15 mouse cellular contexts compared by ENCODE assay signal in the genomic region with DNA sequence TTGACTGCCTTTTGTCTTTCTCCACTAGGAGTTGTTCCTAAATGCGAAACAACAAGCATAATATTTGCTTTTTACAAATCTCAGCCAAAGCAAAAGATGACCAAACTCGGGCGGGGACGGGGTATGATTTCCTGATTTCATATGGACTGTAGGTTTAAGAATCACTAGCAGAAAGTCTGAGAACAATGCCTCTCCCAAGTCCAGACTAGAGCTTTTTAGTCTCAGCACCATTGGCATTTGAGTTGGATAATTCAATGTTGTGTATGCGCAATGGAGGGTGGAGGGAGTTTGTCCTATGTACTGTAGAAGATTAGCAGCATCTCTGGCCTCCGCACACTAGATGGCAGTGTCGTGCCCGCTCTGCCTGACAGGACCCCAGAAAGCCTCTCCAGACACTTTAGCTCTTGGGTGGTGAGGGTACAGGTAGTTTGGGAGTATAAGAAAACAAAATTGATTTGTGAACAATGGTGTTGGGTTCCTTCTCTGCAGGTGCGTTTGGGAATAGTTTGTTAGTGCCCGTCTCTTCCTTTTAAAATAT. TPM values are rescaled to one million over a fixed set of nuclear protein-coding genes. Genes with fewer than 3 reads are reported as not detected.
A peak's percentile ranks its signal among the peaks of the same experiment; 100 is the strongest.
DNase-seq lines count a peak whose midpoint lies in the region; ATAC-seq and TF ChIP-seq lines count a peak whose summit lies in the region.
"Had no signal": no experiment of that assay in that cellular context is flagged by ENCODE, and none has a peak within 500 bp of the region (broad histone marks: within the 10 kb centered on the region; RNA-seq: fewer than 3 reads in every experiment).

No protein-coding gene starts in this region.

- H3K9ac ChIP-seq in ES-Bruce4 (ENCODE audit: low read depth, poor library complexity, severe bottlenecking): no peak overlapping the region
- H3K9ac ChIP-seq in midbrain, embryonic 12.5 days (replicated peaks): no peak overlapping the region
- H3K9ac ChIP-seq: liver, embryonic 14.5 days had no signal

- no peak overlapping the region for H3K27ac ChIP-seq in left cerebral cortex, adult 2 months
- H3K27ac ChIP-seq in ES-Bruce4 (ENCODE audit: insufficient read depth, low read length): no peak overlapping the region
- peak overlapping the region; percentile 42; the same call in 1 of the 2 replicates for H3K27ac ChIP-seq in midbrain, embryonic 12.5 days (replicated peaks)
- H3K27ac ChIP-seq: liver, embryonic 14.5 days had no signal

- TF ChIP-seq POLR2A in ES-Bruce4 (IDR thresholded peaks at IDR 0.05; ENCODE audit: insufficient read depth, low read length): no peak

- no peak for ATAC-seq in midbrain, embryonic 12.5 days (ENCODE audit: low FRiP score, low read depth)

- peak; percentile 2; the same call in 1 of the 2 replicates for TF ChIP-seq CTCF in left cerebral cortex, adult 2 months (IDR thresholded peaks at IDR 0.05)
- TF ChIP-seq CTCF in ES-Bruce4 (IDR thresholded peaks at IDR 0.05; ENCODE audit: low read depth, low read length): peak; percentile 68

- WGBS in midbrain, embryonic 12.5 days: 71% methylated on average over 10 of the region's 10 CpGs

- no peaks in the 10 kb centered on the region for H3K27me3 ChIP-seq in ES-Bruce4 (ENCODE audit: control insufficient read depth, insufficient read depth, low read length, poor library complexity, severe bottlenecking)
- peaks cover 5% of the 10 kb centered on the region; the same call in 1 of the 2 replicates for H3K27me3 ChIP-seq in midbrain, embryonic 12.5 days

- no peak for TF ChIP-seq EP300 in ES-Bruce4 (IDR thresholded peaks at IDR 0.05; ENCODE audit: insufficient read depth, low read depth, low read length)

- DNase-seq in embryo, embryonic 10.5 days (ENCODE audit: low spot score): peak; percentile 27
- no peak for DNase-seq in embryo, embryonic 11 days
- no peak for DNase-seq in left cerebral cortex, adult 2 months (ENCODE audit: extremely low spot score in 1 of 2, low spot score in 2 of 2)
- DNase-seq in left cerebral cortex, adult 18-20 months (ENCODE audit: low spot score in 2 of 2): no peak
- DNase-seq in cerebellum, adult 9-10 months: no peak
- no peak for DNase-seq in kidney, adult 9 months
- DNase-seq: adrenal gland, postnatal 10 days; cerebellum, postnatal 25 days; heart, postnatal 14 days had no signal

- H3K4me1 ChIP-seq in ES-Bruce4 (ENCODE audit: control insufficient read depth, insufficient read depth, low read length): no peaks in the 10 kb centered on the region
- peaks cover 22% of the 10 kb centered on the region for H3K4me1 ChIP-seq in midbrain, embryonic 12.5 days

- no peaks in the 10 kb centered on the region for H3K9me3 ChIP-seq in ES-Bruce4 (replicated peaks; ENCODE audit: control insufficient read depth, insufficient read depth, low read length, poor library complexity, severe bottlenecking)
- H3K9me3 ChIP-seq in midbrain, embryonic 12.5 days: no peaks in the 10 kb centered on the region

- no peaks in the 10 kb centered on the region for H3K36me3 ChIP-seq in ES-Bruce4 (ENCODE audit: control insufficient read depth, insufficient read depth, low read length, poor library complexity, severe bottlenecking)
- H3K36me3 ChIP-seq in midbrain, embryonic 12.5 days: no peaks in the 10 kb centered on the region

- H3K4me3 ChIP-seq in left cerebral cortex, adult 2 months: no peak overlapping the region
- no peak overlapping the region for H3K4me3 ChIP-seq in ES-Bruce4 (ENCODE audit: low read depth, low read length)
- no peak overlapping the region for H3K4me3 ChIP-seq in midbrain, embryonic 12.5 days

- H3K4me2 ChIP-seq in midbrain, embryonic 12.5 days (replicated peaks): no peak overlapping the region

- intact Hi-C loops in left cerebral cortex, adult 2 months (cut with DNase I): no loop called here

RNA-seq across cellular contexts. Expression of a gene that starts 10.8 kb away (rescaled TPM):
- not detected for total RNA-seq in left cerebral cortex, adult 2 months (2021)
- total RNA-seq in left cerebral cortex, adult 18-20 months (2021): not detected
- polyA plus RNA-seq in ES-Bruce4 (2011; ENCODE audit: insufficient read depth, insufficient read length, low read depth, missing spikeins): not detected in 2 replicates
- polyA plus RNA-seq in midbrain, embryonic 12.5 days (2016; fragmentation: Nextera tagmentation; extraction: Ambion mirVana): 0.22 and 0.56 TPM in 2 replicates
- total RNA-seq: gastrocnemius, postnatal 4 days; layer of hippocampus, adult 18-20 months had no signal
- polyA plus RNA-seq: C2C12; liver, embryonic 14.5 days had no signal

RNA-seq across cellular contexts. Expression of a gene that starts 39.2 kb away (rescaled TPM):
- under 1 TPM; 0.18 to 0.23 TPM for total RNA-seq in left cerebral cortex, adult 2 months (2021)
- under 1 TPM; 0.09 to 0.37 TPM for total RNA-seq in left cerebral cortex, adult 18-20 months (2021)
- not detected in 2 replicates for polyA plus RNA-seq in ES-Bruce4 (2011; ENCODE audit: insufficient read depth, insufficient read length, low read depth, missing spikeins)
- 0.04 and 0.12 TPM in 2 replicates for polyA plus RNA-seq in midbrain, embryonic 12.5 days (2016; fragmentation: Nextera tagmentation; extraction: Ambion mirVana)
